Mouse (Mus musculus) urinary bladder, postnatal 14 days (tissue): ENCODE data around the gene Fam19a3.
"Not testable (repeated sequence)": the region's sequence is repeated elsewhere in the genome, so short reads cannot be mapped to it uniquely, and the experiment has no call there.

Source experiments
- DNase-seq: peaks from one replicate; pipeline ENCODE4 v3.0.0; 2021; ENCODE audit warnings: low spot score

The Fam19a3 gene

DNA sequence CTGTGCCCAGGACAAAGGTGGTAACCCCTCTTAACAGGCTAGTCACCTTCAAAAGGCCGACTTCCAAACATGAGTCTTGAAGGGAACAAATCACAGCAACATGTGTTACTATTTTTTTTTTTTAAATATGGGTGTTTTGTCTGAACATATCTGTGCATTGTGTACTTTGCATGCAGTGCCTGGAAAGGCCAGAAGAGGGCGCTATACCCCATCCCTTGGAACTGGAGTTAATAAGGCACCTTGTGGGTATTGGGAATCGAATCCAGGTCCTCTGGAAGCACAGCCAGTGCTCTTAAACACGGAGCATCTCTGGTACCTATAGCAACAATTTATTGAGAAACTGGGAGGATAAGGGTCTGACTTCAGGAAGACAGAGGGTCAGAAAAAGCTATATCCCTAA is 16.6 kb downstream of the Fam19a3 start:
- no peak for DNase-seq

DNA sequence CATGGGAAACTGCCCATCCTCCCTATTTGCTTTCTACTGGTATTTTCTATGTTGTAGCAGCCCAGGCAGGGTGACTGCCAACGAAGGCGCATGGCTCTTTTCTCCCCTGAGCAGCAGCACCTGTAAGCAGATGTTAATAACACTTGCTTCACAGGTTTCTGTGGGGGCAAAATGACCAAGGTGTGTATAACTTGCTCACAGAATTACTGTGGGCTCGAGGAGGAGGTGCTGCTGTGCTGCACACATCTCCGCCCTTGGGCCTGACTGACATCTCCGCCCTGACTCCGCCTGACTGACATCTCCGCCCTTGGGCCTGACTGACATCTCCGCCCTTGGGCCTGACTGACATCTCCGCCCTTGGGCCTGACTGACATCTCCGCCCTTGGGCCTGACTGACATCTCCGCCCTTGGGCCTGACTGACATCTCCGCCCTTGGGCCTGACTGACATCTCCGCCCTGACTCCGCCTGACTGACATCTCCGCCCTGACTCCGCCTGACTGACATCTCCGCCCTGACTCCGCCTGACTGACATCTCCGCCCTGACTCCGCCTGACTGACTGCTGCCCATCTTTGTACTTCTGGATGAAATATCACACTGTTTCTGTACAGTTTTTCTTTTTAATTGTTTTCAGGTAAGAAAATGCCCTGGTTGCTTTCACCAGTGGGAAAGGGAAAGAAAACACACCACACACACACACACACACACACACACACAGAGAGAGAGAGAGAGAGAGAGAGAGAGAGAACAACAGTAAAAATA is 19.4 kb downstream of the Fam19a3 start:
- not testable (repeated sequence) for DNase-seq

DNA sequence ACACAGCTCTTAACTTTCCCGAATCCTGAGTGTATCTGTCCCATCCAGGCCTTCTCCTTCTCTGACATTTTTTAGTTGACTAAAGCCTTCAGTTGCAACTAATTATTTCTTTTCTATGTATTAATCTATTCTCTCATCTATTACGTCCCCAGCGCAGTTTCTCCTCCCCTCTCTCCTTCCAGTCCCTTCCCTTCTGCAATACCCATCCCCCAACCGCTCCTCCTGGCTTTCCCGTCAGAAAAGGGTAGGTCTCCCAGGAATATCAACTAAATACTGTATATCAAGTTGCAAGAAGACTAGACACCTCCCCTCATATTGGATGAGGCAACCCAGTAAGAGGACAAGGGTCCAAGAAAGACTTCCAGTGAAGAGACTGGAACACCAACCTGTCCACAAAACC is 22.8 kb downstream of the Fam19a3 start:
- DNase-seq = no peak

DNA sequence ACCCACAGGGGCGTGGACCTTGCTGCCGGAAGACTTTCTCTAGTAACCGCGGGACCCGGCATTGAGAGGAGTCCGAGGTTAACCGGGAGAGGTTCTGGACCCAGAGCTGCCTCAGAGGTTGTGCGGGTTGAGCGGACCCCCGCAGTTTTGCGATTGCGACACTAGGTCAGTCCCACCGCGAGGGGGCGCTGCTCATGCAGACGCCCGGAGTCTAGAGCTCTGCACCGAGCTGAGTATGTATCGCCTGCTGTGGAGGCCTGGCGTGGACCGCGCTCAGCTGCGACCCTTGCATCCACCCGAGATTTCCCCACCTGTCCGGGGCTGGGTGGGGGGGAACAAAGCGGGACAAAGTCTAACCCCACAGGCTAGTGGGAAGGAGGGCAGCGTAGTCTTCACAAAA is 23.2 kb downstream of the Fam19a3 start:
- peak; percentile 66 for DNase-seq

DNA sequence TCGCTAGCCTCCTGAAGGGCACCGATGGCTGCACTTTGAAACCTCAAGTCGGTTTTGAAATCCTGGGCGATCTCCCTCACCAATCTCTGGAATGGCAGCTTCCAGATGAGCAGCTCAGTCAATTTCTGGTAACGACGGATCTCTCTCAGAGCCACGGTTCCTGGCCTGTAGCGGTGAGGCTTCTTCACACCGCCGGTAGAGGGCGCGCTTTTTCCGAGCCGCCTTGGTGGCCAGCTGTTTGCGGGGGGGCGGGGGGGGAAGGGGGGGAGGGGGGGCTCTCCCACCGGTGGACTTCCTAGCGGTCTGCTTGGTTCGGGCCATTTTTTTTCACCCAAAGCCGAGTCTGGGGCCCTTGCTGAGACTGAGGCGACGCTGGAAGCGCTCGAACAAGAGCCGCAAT is 28.8 kb downstream of the Fam19a3 start:
- DNase-seq = not testable (repeated sequence)

DNA sequence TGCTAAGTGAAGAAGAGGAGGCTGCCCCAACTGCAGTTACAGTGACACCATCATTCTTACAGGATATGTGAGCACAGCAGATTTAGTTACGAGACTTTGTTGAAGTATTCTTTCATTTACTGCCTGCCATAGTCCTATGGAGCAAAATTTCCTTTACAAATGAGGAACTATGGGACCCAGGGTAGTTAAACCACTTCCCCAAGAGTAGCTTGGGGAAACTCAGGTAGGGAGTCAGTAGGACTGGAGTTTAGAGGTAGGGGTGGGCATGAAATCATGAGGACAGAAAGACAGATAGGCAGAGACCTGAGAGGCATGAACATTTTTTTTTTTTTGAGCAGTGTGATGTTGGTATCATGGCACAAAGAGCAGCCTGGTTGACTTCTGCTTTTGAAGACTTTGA is 37.8 kb downstream of the Fam19a3 start:
- DNase-seq = no peak

DNA sequence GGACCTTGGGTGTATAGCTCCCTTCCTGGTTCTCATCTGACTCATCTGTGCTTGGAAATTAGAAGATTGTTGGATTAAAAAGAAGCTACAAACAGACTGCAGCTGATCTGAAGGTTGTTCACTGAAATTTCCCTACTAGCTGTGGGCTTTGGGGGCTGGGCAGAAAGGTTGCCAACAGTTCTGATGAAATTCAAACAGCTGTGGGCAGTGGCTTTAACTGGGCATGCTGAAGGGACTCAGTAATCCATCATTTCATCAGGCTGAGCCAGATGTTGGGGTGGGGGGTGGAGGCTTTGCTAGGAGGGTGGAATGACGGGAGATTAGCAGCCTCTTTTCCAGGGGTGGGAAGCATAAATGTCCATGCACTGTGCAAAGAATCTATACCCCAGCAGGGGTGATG is 38.5 kb downstream of the Fam19a3 start:
- no peak for DNase-seq

DNA sequence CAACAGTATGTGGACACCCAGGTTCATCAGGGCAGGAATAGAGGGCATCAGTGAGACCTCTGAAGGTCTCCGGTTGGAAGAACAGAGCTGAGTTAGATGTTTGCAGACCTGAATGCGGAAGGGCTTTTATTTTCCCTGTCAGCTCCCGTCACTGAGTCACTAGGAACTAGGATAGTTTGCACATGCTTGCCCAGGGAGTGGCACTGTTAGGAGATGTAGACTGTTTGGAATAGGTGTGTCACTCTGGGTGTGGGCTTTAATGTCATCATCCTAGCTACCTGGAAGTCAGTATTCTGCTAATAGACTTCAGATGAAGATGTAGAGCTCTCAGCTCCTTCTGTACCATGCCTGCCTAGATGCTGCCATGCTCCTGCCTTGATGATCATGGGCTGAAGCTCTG is 39.7 kb downstream of the Fam19a3 start:
- no peak for DNase-seq

DNA sequence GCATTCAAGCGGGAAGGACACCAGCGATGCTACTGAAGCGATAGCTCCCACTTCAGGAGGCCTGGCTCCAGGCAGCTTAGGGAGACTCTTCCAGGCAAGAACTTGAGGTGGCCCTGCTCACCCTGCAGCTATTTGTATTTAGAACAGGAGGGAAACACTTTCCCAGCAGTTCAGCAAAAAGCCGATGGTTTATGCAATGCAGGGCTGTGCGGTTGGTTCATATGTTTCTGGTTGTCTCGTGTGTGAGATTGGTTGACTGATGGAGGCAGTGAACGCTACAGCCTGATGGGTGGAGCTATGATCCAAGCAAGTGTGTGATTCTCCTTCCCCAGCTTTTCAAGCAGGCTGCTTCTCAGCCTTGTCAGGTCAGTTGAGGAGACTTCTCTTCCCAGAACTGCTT is 47.0 kb downstream of the Fam19a3 start:
- no peak for DNase-seq

DNA sequence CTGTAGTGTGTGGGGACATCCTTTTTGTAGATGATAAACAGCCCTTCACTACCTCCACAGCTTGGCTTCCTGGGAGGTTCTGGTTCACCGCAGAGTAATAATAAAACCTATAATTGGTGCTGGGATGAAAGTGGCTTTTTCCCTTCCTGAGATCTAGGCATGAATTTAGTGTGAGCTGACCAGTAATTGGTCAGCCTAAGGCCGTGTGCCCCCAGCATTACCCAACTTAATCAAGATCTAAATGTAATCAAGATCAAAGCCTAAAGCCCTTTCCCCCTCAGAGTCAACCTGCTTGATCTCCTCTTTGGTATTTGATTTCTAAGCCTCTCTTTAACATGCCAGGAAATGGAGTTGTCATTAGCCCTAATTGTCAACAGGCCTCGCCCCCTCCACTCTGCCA is 48.7 kb downstream of the Fam19a3 start:
- no peak for DNase-seq

DNA sequence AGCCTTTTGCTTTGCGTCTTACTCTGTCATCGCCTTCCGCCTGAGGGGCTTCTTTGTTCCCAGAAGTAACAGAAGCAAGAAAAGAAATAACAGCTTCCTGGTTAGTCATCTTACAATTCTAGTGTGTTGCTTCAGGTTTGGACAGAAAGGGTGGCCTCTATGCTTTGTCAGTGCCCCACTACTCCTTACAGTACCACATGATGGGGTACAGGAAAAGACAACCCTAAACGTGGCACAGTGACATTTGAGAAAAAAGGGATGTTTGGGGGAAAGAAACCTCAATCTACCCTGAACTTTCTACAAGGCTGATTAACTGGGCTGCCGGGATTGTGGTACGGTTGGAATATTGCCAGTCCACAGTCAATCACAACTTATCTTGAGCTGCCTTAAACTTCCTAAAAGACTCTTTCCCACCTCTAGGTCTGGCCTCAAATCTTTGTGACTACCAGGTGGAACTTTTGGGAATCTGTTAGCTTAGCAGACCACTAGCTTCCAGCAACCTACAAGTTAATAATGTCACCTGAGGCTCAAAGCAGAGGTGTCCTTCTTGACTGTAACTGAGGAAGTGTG is 52.3 kb downstream of the Fam19a3 start:
- no peak for DNase-seq
